Mouse (Mus musculus): Measurements from ENCODE around the gene Pus10. TPM values are rescaled to one million over a fixed set of nuclear protein-coding genes. Genes with fewer than 3 reads are reported as not detected.

Pus10 gene
- polyA plus RNA-seq (2012; ENCODE audit: insufficient read depth, insufficient read length, missing spikeins), result 22.4 and 28.6 TPM in 2 replicates

GRCm38 (mm10) chr11:23665311-23665786 lies at the start of gene Pus10:
TSS of gene Pus10 (plus strand) at chr11:23665674.
- peaks cover 10% of the 10 kb centered on the region for H3K4me1 ChIP-seq (ENCODE audit: control insufficient read depth, insufficient read depth, insufficient read length, low read length)
- peak within 1 kb of the TSS; percentile 94 for H3K27ac ChIP-seq (replicated peaks; ENCODE audit: low read depth, low read length)
- peak within 1 kb of the TSS; percentile 95 for H3K4me3 ChIP-seq (ENCODE audit: insufficient read depth, low read depth, low read length)

GRCm38 (mm10) chr11:23618995-23619394 lies 46.5 kb upstream of the Pus10 start:
- H3K27ac ChIP-seq (replicated peaks; ENCODE audit: low read depth, low read length), result no peak overlapping the region
- H3K4me1 ChIP-seq (ENCODE audit: control insufficient read depth, insufficient read depth, insufficient read length, low read length), result no peaks in the 10 kb centered on the region
- H3K4me3 ChIP-seq (ENCODE audit: insufficient read depth, low read depth, low read length), result no peak overlapping the region

DNA sequence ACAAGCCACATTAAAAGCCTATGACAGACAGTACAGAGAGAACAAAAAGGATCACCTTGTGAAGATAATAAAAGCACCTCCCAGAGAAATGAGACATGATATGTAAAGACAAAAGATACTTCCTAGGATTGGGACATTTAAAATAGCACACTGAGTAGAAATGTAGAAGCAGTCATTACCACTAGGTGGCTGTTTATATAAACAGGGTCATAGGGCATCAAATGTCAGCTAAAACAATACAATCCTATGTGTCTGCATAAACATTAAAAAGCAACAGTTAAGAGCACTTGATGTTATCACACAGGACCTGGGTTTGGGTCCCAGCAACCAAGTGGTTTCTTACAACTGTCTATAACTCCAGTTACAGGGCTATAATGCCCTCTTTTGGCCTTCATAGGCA lies 34.8 kb upstream of the Pus10 start:
- Histone ChIP-seq H3K4me1 (ENCODE audit: control insufficient read depth, insufficient read depth, insufficient read length, low read length) (no peaks in the 10 kb centered on the region), H3K27ac (replicated peaks; ENCODE audit: low read depth, low read length) (no peak overlapping the region), H3K4me3 (ENCODE audit: insufficient read depth, low read depth, low read length) (no peak overlapping the region)

GRCm38 (mm10) chr11:23632945-23633878 lies 32.3 kb upstream of the Pus10 start, which contains the start of gene 0610010F05Rik:
TSS of gene 0610010F05Rik (minus strand) at chr11:23633639.
- H3K4me3 ChIP-seq (ENCODE audit: insufficient read depth, low read depth, low read length), result peak within 1 kb of the TSS; percentile 96
- H3K27ac ChIP-seq (replicated peaks; ENCODE audit: low read depth, low read length), result peak within 1 kb of the TSS; percentile 69
- no peaks in the 10 kb centered on the region for H3K4me1 ChIP-seq (ENCODE audit: control insufficient read depth, insufficient read depth, insufficient read length, low read length)

GRCm38 (mm10) chr11:23633879-23634215 lies 31.6 kb upstream of the Pus10 start:
- Histone ChIP-seq H3K4me1 (ENCODE audit: control insufficient read depth, insufficient read depth, insufficient read length, low read length) (no peaks in the 10 kb centered on the region), H3K4me3 (ENCODE audit: insufficient read depth, low read depth, low read length) (peak overlapping the region; percentile 39), H3K27ac (replicated peaks; ENCODE audit: low read depth, low read length) (no peak overlapping the region)

DNA sequence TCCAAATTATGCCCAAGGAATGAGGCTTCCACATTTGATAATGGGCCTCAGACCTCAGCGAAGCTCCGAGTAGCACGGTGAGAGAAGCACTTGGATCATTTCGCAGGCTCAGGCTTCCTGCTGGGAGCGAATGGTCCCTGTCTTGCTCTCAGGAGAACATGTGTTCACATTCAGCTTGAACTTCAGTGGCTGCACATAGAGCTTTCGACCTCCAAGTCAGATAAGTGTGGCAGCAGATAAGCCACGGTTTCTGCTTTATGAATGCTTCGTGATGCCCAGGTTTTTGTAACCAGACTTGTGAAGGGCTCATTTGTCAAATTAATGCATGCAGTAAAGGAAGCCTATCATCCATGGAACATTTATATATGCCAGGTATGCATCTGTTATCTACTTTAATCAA lies 30.9 kb upstream of the Pus10 start:
- no peak overlapping the region for H3K27ac ChIP-seq (replicated peaks; ENCODE audit: low read depth, low read length)
- H3K4me1 ChIP-seq (ENCODE audit: control insufficient read depth, insufficient read depth, insufficient read length, low read length), result no peaks in the 10 kb centered on the region
- H3K4me3 ChIP-seq (ENCODE audit: insufficient read depth, low read depth, low read length), result no peak overlapping the region

DNA sequence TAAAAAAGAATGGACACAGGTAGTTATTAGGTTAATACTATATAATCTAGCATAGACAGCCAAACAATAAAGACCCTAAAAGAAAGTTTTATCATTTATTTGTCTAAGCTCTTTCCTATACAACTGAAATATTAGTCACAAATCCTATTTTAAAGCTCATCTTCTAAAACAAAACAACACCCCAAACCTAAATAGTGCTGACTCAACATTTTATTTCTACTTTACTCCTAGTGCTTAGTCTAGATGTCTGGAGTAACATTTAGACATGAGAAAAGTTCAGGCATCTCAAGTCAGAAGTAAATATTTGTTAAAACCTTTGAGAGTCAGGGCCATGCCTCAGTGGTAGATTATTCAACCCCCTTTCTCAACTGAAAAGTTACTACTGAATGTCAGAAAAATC lies 18.0 kb upstream of the Pus10 start:
- Histone ChIP-seq H3K4me3 (ENCODE audit: insufficient read depth, low read depth, low read length) (no peak overlapping the region), H3K4me1 (ENCODE audit: control insufficient read depth, insufficient read depth, insufficient read length, low read length) (no peaks in the 10 kb centered on the region), H3K27ac (replicated peaks; ENCODE audit: low read depth, low read length) (no peak overlapping the region)

GRCm38 (mm10) chr11:23647835-23648234 lies 17.6 kb upstream of the Pus10 start:
- H3K4me1 ChIP-seq (ENCODE audit: control insufficient read depth, insufficient read depth, insufficient read length, low read length), result no peaks in the 10 kb centered on the region
- H3K4me3 ChIP-seq (ENCODE audit: insufficient read depth, low read depth, low read length), result no peak overlapping the region
- no peak overlapping the region for H3K27ac ChIP-seq (replicated peaks; ENCODE audit: low read depth, low read length)

GRCm38 (mm10) chr11:23653666-23654065 lies 11.8 kb upstream of the Pus10 start:
- Histone ChIP-seq H3K4me1 (ENCODE audit: control insufficient read depth, insufficient read depth, insufficient read length, low read length) (no peaks in the 10 kb centered on the region), H3K27ac (replicated peaks; ENCODE audit: low read depth, low read length) (no peak overlapping the region), H3K4me3 (ENCODE audit: insufficient read depth, low read depth, low read length) (no peak overlapping the region)

DNA sequence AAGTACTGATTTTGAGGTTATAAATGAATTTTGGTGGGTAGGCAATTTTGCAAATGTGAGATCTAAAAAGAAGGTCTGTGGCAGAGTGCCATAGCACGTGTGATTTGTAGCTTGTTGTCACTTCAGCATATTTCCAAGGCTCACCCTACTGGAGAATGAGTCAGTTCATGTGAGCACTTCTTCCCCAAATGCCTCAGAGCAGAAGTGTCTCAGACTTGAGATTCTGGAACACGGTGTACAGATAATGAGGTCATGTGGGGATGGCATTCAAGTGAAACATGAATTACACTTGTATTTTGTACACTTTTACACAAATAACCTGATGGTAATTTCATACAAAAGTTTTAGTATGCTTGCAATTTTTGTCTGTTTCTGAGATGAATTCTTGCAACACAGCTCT lies 7.7 kb upstream of the Pus10 start:
- peaks cover 8% of the 10 kb centered on the region for H3K4me1 ChIP-seq (ENCODE audit: control insufficient read depth, insufficient read depth, insufficient read length, low read length)
- H3K27ac ChIP-seq (replicated peaks; ENCODE audit: low read depth, low read length), result no peak overlapping the region
- no peak overlapping the region for H3K4me3 ChIP-seq (ENCODE audit: insufficient read depth, low read depth, low read length)

DNA sequence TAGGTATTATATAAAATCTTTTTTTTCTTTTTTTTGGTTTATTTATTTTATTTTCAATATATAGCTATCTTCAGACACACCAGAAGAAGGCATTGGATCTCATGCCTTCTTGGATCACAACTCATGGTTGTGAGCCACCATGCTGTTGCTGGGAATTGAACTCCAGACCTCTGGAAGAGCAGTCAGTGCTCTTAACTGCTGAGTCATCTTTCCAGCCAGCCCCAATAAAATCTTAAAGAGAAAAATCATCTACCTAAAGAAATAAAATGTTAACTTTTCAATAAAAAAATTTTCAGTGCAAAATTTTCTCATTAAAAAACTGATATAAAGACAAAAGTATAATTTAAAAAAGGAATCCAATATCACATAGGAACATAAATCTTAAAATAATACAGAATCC lies 1.2 kb upstream of the Pus10 start:
- H3K27ac ChIP-seq (replicated peaks; ENCODE audit: low read depth, low read length), result 0 out of 2 replicates have a peak overlapping the region, but pooled peaks have one; percentile 41
- peaks cover 10% of the 10 kb centered on the region for H3K4me1 ChIP-seq (ENCODE audit: control insufficient read depth, insufficient read depth, insufficient read length, low read length)
- no peak overlapping the region for H3K4me3 ChIP-seq (ENCODE audit: insufficient read depth, low read depth, low read length)

DNA sequence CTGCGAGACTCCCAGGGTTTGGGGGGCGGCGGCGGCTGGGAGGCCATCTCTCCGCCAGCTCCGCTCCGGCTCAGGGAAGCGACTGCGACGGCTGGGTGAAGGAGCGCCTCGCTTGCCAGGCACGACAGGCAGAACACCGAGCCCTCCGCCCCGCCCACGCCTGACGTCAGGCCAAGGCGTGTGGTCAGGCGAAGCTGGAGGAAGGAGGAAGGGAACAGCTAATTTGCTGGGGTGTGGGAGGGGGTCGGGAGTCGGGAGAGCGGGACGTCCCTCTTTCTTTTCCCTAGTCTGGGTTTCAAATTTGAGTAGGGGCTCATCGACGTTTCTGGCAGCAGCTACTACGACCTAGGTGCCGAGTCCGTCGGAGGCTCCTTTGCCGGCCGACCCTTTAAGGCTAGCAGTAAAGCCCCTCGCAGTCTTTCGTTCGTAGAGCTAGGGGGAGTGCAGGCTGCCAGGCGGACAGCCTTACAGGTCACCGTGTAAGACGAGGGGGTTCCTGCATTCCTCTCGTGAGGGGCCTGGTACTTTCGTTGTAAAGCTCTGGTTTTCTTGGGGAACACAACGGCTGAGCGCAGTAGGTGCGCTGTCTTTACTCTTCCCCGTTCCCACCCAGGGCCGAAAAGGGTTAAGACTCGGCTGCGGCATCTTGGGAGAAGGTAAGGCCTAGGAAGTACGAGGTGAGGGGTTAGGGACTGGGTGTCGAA lies 476 bp downstream of the Pus10 start, which contains the start of gene Pex13:
Pex13 (minus strand) TSS at position 162 of the 704 bp plus-strand sequence.
- H3K4me3 ChIP-seq (ENCODE audit: insufficient read depth, low read depth, low read length), result peak within 1 kb of the TSS; percentile 95
- peak within 1 kb of the TSS; percentile 94 for H3K27ac ChIP-seq (replicated peaks; ENCODE audit: low read depth, low read length)
- H3K4me1 ChIP-seq (ENCODE audit: control insufficient read depth, insufficient read depth, insufficient read length, low read length), result peaks cover 9% of the 10 kb centered on the region

GRCm38 (mm10) chr11:23666526-23666925 lies 1.1 kb downstream of the Pus10 start:
- peak overlapping the region; percentile 95 for H3K4me3 ChIP-seq (ENCODE audit: insufficient read depth, low read depth, low read length)
- peak overlapping the region; percentile 94 for H3K27ac ChIP-seq (replicated peaks; ENCODE audit: low read depth, low read length)
- H3K4me1 ChIP-seq (ENCODE audit: control insufficient read depth, insufficient read depth, insufficient read length, low read length), result peaks cover 8% of the 10 kb centered on the region; the same call in 1 of the 2 replicates

DNA sequence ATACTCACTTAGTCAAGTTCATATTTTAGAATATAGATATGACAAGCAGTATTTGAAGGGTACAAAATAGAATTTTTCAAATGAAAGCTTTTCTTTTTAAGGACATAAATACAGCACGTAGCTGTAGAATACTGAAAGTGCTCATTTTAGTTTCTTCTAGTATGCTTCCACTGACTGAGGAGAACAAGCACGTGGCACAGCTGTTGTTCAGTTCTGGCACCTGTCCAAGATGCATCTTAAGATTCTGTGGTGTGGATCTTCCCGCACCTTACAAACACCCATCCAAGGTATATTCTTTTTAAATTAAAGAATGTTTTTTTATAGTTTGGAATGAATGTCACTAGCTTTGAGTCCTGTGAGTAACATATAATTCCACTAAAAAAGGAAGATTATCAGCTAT lies 1.7 kb downstream of the Pus10 start:
- Histone ChIP-seq H3K4me3 (ENCODE audit: insufficient read depth, low read depth, low read length) (peak overlapping the region; percentile 33; the same call in 1 of the 2 replicates), H3K4me1 (ENCODE audit: control insufficient read depth, insufficient read depth, insufficient read length, low read length) (peaks cover 7% of the 10 kb centered on the region; the same call in 1 of the 2 replicates), H3K27ac (replicated peaks; ENCODE audit: low read depth, low read length) (no peak overlapping the region; the same call in 1 of the 2 replicates)

- Histone ChIP-seq H3K27ac (replicated peaks; ENCODE audit: low read depth, low read length) (no peak overlapping the region), H3K4me1 (ENCODE audit: control insufficient read depth, insufficient read depth, insufficient read length, low read length) (no peaks in the 10 kb centered on the region), H3K4me3 (ENCODE audit: insufficient read depth, low read depth, low read length) (no peak overlapping the region)
Measured at GRCm38 (mm10) chr11:23672256-23672749, 6.8 kb downstream of the Pus10 start.
